Mouse (Mus musculus) embryo, embryonic 11.5 days (tissue): ENCODE measurements around the gene Cd80.

Experiments used
- DNase-seq: peaks from one replicate; pipeline ENCODE4 v3.0.0-alpha.2; 2012; ENCODE audit warnings: low read depth, low spot score

Gene Cd80

DNA sequence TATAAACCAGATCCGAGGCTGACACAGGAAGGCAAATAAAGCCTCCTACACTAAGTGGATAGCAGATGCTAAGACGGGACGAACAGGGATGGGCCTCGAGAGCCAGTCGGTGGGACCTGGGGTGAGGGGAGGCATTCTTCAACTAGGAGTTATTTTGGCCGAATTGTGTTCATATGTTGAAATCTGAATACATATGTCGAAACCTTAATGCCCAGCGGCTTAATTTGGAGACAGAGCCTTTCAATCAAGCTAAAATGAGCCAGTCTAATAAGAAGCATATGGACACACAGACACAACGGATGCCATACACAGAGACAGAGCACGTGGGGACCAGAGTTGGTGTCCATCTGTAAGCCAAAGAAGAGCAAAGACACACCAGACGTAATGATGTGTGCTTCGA, 6.9 kb upstream of the Cd80 start:
- DNase-seq: no peak

DNA sequence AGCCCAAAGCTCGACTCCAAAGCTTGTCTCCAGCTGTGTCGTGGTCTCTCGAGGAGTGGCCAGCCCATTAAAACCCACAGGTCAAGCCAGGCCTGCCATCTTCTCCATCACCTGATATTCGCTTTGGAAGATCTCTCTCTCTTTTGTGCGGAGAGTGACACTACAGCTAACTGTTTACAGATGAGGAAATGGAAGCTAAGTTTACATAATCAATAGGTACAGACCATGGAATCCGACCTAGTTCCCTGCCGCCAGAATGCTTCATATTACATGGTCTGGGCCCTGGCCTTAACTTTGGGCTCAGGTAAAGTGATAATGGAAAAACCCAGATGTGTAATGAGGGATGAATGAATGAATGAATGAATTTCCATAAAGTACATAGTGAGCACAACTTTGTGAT, 4.7 kb upstream of the Cd80 start:
- DNase-seq: no peak

DNA sequence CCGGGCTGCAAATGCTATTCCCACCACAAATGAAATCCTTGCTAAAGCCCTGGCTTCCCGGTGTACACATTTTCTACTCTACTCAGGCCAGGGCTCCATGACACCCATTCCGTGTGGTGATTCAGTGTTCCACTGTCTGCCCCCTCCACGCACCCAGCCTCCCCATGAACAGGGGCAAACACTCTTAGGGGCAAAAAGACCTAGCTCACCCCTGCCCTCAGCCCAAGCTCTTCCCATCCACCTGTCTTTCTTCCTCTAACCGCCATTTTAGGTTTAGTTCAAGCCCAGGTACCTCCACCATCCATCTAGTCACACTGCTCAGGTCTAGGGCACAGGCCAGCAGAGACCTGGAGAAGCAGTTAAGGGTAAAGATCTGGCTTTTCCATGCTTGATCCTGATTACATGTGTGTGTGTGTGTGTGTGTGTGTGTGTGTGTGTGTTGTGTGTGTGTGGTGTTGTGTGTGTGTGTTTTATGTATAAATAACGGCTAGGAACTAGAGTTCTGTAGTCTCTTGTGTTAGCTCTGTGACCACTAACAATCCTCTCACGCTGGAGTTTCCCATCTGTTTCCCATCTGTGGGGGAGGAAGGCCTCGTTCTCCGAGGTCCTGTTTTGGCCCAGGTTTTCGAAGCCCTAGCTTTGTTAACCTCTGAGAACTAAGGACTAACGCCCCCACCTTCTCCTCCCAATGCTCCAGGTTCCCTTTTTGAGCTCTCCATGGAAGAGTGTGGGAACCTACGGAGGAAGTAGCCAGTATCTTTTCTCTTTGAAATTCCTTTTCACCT, 3.7 kb upstream of the Cd80 start:
- peak; percentile 16 for DNase-seq

DNA sequence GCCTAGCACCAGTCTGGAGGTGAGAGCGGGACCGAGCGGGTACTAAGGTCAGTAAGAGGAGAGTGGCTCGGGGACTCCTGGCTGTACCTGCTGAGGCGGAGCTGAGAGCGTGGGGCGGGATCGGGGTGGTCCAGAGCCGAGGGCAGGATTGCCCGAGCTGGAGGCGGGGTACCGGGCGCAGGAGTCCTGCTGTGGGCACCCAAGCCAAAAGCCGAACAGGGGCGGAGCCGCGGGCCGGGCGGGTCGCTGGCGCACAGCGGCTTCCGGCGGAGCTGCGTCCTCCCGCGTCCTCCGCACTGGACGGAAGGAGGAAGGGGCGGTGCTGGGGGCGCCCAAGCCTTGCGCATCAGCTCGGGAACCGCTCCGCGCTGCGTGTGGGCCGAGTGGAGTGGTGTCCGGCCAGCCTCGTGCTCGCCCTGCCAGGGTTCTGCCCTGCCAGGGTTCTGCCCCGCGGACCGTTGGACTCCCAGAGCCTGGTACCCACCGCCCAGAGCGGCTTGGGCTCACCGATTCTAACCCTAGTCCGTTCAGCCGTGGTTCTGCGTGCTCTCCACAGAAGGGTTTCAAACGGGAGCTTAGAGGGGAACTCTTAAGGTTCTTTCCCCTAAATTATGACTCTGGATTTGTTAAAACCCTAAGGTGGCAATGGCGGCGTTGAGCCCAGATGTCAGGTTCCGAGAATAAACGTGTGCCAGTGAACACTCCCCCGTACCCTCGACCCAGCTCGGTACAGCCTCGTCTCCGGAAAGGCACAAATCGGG, 2.7 kb upstream of the Cd80 start, which contains the start of gene Adprh:
TSS of gene Adprh (minus strand) at position 262 of the 761 bp plus-strand sequence.
- peak; percentile 80 for DNase-seq

DNA sequence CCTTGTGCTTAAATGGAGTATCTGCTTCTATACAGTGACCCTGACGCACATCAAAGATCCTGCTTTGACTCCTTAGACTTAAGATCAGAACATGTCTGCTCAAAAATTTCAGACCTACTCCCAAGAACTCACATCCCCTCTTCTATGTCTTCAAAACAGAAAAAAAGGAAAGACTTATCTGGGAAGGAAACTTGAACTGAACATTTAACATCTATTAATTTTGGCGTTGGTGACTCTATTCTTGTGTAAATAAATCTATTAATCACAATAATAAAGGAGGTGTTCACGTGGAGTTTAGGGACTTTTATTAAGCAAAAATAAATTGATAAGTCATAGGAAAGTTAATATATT, 2.2 kb upstream of the Cd80 start:
- no peak for DNase-seq

DNA sequence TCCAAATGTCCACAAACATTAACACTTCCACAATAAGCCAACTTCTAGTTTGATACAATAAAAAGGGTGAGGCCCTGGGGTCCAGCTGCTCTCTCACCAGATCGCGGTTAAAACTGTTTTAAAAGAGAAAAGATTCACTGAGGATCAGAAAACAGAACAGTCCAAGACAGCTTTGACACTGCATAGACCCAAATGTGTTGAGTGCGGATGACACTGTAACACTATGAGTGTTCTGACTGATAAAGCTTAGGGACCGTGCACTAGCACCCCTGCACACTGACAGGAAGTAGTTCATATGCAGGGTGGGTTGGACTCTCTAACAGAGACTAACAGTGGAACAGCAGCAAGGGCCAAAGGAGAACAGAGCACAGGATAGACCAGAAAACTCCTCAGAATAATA, 1.4 kb upstream of the Cd80 start:
- no peak for DNase-seq

DNA sequence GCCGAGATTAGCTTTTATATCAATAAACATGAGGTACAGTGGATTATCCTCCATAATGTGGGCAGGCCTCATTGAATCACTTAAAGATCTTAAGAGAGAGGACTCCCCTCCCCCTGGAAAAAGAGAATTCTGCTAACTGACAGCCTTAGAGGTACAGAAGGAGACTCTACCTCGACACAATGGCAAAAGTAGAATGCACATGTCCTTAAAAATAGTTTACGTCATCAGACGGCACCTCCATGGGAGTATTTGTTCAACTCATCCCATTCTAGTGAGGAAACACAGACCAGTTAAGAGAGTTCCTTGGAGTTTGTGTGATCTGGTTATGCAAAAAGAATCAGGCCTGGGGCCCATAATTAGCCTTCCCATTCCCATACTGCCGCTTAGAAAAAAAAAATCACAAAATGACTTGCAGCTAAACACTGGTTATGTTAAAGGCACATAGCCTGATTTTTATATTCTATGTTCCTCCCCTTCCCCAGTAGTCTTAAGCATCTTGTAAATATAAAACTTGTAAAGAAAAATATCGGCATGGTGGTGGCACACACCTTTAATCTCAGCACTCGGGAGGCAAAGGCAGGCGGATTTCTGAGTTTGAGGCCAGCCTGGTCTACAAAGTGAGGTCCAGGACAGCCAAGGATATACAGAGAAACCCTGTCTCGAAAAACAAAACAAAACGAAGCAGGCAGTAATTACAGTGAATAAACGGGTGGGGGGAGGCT, 667 bp upstream of the Cd80 start:
- no peak for DNase-seq

DNA sequence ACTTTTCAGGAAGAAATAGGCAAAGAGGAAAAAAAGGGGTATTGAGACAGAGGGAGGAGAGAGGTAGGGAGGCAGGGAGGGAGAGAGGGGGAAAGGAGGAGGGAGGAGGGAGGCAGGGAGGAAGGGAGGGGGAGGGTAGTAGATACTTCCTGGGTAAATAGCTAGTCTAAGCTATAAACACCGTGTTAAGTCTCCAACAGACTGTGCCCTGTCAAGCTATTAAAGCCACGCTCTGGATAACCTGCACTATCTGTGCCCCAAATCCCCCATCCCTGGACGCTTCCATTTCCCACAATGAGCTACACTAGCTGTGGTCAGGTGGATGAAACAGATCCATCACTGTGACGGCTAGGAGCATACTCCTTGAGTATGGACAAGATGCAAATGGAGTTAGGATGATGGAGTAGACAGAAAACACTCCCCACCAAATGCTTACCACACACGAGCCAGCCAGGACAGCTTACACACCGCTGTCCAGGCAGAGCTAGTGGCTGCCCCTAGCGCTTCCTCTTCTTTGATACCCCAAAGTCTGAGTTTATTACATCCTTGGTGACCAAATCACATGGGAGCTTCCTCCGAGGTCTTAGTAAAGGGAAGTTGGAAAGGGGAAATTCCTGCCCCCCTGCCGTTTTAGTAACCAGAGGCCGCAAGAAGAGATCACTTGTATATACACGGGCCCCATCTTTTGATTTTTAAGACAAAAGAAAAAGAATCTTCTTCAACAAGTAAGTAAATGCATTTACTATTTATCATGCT, 1.6 kb downstream of the Cd80 start:
- DNase-seq: no peak

DNA sequence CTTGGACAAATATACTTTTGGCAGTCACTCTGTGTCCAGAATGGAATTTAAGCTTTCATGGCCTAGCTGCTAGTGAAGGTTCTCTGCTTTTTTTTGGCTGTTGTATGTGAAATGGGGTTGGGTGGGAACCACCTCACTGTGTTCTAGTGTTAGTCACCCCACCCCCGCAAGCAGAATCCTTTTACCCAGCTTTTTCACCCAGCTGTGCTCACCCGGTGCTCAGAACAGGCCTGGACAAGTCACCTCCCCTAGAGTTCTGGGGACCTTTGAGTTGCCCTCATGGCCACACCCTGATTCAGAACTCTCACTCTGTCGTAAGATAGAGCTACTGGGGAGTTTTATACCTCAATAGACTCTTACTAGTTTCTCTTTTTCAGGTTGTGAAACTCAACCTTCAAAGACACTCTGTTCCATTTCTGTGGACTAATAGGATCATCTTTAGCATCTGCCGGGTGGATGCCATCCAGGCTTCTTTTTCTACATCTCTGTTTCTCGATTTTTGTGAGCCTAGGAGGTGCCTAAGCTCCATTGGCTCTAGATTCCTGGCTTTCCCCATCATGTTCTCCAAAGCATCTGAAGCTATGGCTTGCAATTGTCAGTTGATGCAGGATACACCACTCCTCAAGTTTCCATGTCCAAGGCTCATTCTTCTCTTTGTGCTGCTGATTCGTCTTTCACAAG, 3.4 kb downstream of the Cd80 start:
- no peak for DNase-seq

DNA sequence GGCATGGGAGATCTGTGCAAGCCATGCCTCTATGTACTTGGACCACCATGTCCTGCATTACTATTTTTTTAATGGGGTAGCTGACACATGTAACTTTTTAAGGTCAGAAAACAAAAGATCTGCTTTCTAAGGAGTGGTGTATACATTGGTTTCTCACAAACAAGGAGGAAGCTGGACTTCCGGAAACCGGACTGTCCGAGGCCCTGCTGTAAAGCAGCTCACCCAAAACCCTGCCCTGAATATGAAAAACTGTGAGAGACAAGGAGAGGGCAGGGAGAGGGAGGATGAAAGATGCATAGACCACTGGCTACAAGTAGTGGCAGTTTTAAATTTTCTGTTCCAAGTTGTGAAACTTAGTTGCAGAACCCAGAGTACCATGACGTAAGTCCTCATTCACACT, 4.6 kb downstream of the Cd80 start:
- DNase-seq: no peak

DNA sequence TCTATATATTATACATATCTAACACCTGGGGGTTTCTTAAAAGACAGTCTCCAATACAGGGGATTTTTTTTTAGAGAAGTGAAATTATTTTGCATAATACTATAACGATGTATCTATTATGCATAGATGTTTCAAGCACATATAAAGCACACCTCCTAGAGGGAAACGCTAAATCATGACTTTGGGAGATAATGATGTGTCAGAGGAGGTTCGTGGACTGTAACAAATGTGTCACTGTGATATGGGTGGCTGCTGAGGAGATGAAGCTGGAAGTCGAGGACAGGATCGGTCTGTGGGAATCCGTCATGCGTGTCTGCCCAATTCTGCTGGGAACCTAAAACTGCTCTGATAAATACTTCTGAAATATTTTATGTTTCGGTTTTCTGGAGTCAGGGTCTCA, 6.4 kb downstream of the Cd80 start:
- DNase-seq: no peak

DNA sequence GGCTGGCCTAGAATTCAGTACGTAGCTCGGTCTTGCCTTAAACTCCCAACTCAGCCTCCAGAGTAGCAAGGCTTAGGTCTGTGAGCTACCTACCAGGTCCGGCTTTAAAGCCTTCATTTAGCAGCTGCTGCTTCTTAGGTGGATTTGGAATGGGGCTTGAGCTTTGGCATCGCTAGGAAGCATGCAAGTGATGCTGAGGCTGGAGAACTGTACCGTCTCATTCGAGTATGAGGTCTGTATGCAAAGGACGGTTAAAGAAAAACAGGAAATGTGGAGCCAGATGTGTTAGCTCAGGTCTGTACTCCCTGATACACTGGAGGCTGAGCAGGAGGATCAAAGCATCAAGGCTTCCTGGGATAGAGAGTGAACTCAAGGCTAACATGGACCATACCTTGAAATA, 6.8 kb downstream of the Cd80 start:
- DNase-seq: no peak

DNA sequence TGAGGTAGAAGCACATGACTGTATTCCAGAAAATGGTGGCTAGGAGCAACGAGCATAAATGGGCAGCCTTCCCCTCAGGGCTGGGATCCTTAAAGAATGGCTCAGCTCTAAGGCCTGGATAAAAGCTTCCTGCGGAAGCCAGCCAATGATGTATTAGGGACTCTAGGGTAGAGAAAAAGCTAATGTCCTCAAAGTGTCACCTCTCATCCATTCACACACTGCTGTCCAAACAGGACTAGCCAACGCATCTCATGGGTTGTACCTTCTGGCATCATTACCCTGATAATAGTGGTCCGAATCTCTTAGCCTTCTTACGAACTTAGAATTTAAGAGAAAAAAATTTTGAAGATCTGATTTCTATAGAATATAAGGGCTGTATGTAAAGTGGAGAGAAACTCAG, 7.9 kb downstream of the Cd80 start:
- no peak for DNase-seq

DNA sequence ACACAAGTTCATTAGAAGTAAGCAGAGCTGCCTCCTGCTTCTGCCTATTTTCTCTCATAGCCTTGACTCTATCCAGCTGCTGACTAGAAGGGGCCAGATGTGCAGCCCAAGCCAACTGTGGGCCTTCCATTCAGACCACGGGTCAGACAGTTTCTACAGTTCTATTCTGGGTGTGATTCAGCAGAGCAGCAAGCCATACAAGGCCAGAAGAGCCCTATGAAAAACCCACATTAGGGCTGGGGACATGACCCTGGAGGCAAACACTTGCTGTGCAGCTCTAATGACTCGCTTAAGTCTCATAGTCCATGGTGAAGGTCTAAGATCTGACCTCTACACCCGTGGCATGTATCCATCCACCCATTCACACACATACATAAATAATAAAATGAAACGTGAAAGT, 10.7 kb downstream of the Cd80 start:
- DNase-seq: no peak

DNA sequence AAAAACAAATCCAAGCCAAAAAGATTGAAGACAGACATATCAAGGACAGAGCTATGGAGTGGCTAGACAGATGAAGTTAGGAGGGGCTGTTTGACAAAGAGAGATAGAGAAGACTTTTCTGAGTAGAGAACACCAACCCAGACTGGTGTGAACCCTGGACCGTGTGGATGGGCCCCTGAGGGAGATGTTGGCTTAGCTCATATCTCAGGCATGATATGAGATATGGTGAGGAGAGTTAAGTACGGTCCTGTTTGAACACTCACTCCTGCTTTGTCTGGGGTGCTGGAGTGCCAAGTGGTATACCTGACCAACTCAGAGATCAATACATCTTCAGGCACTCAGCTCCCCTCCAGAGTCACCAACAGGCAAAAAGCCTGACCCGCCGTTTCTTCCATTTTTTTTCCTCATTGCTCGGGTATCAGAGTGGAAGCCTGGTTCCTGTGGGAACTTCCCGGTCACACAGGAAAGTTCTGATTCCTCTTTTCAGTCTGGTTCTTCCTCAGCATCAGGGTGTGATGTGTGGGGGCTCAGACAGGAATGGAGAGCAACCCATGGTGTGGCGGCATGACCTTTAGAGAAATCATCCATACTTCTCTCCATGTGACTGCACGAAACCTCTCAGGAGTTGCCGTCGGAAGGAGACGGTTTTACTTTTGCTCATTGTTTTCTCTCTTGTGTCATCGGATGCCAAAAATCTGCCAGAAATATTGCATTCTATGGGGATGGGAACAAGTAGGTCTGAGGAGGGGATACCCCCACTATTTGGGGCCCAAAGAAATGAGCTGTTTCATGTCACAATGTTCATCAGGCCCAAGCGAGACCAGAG, 11.9 kb downstream of the Cd80 start:
- no peak for DNase-seq

DNA sequence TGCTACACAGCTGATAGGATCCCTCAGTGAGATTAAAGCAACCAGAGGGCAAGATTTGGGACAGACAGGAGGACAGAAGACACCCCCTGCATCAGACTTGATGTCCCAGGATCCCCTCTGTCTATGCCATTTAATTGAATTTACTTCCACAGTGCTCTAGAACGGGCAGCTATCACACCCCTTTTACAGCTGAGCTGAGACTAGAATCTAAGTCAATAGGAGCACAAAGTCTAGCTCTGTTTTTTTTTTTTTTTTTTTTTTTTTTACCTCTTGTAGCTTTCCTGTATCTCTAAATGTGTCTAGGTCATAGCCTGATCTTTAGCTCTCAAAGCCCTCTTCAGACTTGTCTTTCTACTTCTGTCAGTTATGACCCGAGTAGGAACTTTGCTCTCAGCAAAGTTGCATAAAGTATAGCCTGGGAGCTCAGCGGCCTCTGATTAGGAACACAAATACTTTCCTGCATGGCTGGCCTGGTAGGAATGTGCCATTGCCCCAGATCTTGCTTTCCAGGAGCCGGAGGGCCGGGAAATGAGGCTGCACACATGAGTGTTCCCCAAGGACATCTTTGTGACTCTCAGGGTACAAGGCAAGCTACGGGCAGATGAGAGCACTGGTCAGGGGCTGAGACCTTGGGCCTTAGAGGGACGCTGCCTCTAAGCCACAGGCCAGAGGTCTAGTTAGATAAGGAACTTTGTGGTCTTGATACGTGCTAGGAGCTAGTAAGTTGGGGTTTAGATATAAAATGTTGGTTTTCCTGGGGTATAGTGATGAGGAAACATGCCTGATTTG, 12.8 kb downstream of the Cd80 start:
- no peak for DNase-seq

DNA sequence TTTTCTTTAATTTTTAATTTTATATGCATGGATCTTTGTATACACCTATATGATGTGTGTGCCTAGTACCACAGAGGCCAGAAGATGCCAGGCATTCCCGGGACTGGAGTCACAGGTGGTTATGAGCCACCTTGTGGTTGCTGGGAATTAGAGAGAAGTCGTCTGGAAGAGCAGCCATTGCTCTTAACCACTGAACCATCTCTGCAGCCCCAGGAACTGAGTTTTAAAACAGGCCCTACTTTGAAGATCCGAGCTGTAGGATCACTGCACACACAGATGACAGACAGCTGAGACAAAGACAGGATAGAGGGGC, 13.3 kb downstream of the Cd80 start:
- DNase-seq: no peak

DNA sequence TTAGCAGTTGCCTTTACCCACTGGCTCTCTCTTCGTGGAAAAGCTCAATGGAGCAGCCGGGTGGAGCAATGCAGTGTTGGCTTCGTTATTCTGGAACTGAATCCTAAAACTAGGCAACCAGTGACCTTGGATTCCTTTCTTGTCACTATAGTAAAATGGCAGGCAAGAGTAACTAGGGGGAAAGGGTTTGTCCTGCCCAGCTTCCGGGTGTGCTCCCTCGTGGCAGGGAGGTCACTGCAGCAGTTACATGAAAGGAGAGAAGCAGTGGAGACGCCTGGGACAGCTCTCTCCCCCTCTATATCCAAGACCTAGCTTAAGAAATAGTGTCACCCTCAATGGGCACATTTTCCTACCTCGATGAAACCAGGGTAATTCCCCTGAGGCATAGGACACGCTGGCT, 14.1 kb downstream of the Cd80 start:
- no peak for DNase-seq

DNA sequence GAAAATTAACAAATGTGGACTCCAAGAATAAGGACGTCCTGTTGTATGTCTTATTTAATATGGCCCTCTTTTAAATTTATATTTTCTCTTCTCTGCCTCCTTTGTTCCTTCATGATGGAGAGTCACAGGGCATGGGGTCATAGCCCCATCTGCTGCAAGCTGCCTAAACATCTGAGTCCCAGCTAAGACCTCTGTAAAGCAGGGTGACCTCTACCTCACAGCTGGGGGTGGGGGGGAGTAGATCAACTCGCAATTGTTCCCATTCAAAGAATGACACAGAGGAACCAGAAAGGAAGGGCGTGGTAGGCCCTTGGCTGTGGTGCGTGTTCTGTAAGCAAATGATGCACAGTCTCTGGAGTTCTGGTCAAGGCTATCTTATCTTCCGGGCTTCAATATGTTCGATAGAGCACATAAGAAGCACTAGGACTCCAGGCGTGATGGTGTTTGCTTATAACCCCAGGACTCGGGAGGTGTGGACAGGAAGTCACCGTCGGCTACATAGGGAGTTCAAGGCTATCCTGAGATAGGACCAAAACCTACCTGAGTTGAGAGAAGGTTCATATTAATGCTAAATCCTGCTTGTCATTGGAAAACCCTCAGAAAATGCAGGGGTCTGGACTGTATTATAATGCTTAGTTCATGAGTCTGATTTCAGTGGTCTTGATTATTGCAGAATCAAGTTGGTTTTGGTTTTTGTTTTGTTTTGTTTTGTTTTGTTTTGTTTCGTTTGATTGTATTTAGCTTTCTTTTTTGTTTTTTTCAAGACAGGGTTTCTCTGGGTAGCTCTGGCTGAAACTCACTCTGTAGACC, 16.5 kb downstream of the Cd80 start:
- DNase-seq: no peak
